8 mouse cellular contexts compared by ENCODE assay signal in genomic region chr7:101311061-101311460, GRCm38 (mm10). TPM values are rescaled to one million over a fixed set of nuclear protein-coding genes. Genes with fewer than 3 reads are reported as not detected.
A peak's percentile ranks its signal among the peaks of the same experiment; 100 is the strongest.
DNase-seq lines count a peak whose midpoint lies in the region; ATAC-seq and TF ChIP-seq lines count a peak whose summit lies in the region.

No protein-coding gene starts in this region.

- 25% methylated on average over 2 of the region's 2 CpGs for WGBS in kidney, adult 2 months
- WGBS in hindbrain, embryonic 16.5 days = 32% methylated on average over 2 of the region's 2 CpGs
- 37% methylated on average over 2 of the region's 2 CpGs for WGBS in midbrain, embryonic 12.5 days

- H3K36me3 ChIP-seq in kidney, adult 2 months (ENCODE audit: control insufficient read depth, insufficient read depth, low read length) = no peaks in the 10 kb centered on the region
- H3K36me3 ChIP-seq in hindbrain, embryonic 16.5 days (ENCODE audit: control insufficient read depth, insufficient read depth, low read length) = no peaks in the 10 kb centered on the region
- no peaks in the 10 kb centered on the region for H3K36me3 ChIP-seq in midbrain, embryonic 12.5 days

- peak overlapping the region; percentile 49 for H3K9ac ChIP-seq in hindbrain, embryonic 16.5 days (ENCODE audit: low read depth, low read length)
- H3K9ac ChIP-seq in midbrain, embryonic 12.5 days (replicated peaks) = peak overlapping the region; percentile 62; the same call in 1 of the 2 replicates

- no peak overlapping the region for H3K4me3 ChIP-seq in kidney, adult 2 months (ENCODE audit: insufficient read depth, low read depth, low read length)
- peak overlapping the region; percentile 54; the same call in 1 of the 2 replicates for H3K4me3 ChIP-seq in cortical plate, adult 2 months (ENCODE audit: insufficient read depth, low read length)
- H3K4me3 ChIP-seq in hindbrain, embryonic 16.5 days (ENCODE audit: low read length) = peak overlapping the region; percentile 60
- peak overlapping the region; percentile 59; the same call in 1 of the 2 replicates for H3K4me3 ChIP-seq in midbrain, embryonic 12.5 days

- no peak for ATAC-seq in hindbrain, embryonic 16.5 days
- ATAC-seq in midbrain, embryonic 12.5 days (ENCODE audit: low FRiP score, low read depth) = no peak

- no peak for TF ChIP-seq POLR2A in kidney, adult 2 months (IDR thresholded peaks at IDR 0.05; ENCODE audit: low read depth, low read length)
- TF ChIP-seq POLR2A in cortical plate, adult 2 months (IDR thresholded peaks at IDR 0.05; ENCODE audit: extremely low read depth, insufficient read depth, low read length) = no peak

- DNase-seq in kidney, adult 2 months = no peak
- no peak for DNase-seq in kidney, adult 9 months
- no peak for DNase-seq in layer of hippocampus, postnatal 36 days
- no peak for DNase-seq in cerebellum, postnatal 4 days (ENCODE audit: low spot score in 2 of 2)
- no peak for DNase-seq in yolk sac, embryonic 10.5 days (ENCODE audit: low spot score)

- H3K4me2 ChIP-seq in hindbrain, embryonic 16.5 days (ENCODE audit: low read length) = peak overlapping the region; percentile 55
- peak overlapping the region; percentile 56 for H3K4me2 ChIP-seq in midbrain, embryonic 12.5 days (replicated peaks)

- no peaks in the 10 kb centered on the region for H3K9me3 ChIP-seq in hindbrain, embryonic 16.5 days (ENCODE audit: control insufficient read depth, low read length)
- H3K9me3 ChIP-seq in midbrain, embryonic 12.5 days = no peaks in the 10 kb centered on the region

- H3K4me1 ChIP-seq in kidney, adult 2 months (ENCODE audit: control insufficient read depth, insufficient read depth, low read length) = peaks cover 20% of the 10 kb centered on the region; the same call in 1 of the 2 replicates
- peaks cover 9% of the 10 kb centered on the region for H3K4me1 ChIP-seq in cortical plate, adult 2 months (ENCODE audit: control insufficient read depth, insufficient read depth, low read length)
- peaks cover 4% of the 10 kb centered on the region for H3K4me1 ChIP-seq in hindbrain, embryonic 16.5 days (ENCODE audit: control insufficient read depth, insufficient read depth, low read depth, low read length)
- peaks cover 4% of the 10 kb centered on the region for H3K4me1 ChIP-seq in midbrain, embryonic 12.5 days

- TF ChIP-seq CTCF in kidney, adult 2 months (conservative IDR thresholded peaks at IDR 0.05; ENCODE audit: insufficient read depth, insufficient read length, low read depth, low read length) = no peak
- no peak for TF ChIP-seq CTCF in cortical plate, adult 2 months (IDR thresholded peaks at IDR 0.05; ENCODE audit: extremely low read depth, insufficient read depth, low read length)

- H3K27ac ChIP-seq in kidney, adult 2 months (ENCODE audit: insufficient read depth, low read depth, low read length) = 0 out of 2 replicates have a peak overlapping the region, but pooled peaks have one; percentile 26
- H3K27ac ChIP-seq in cortical plate, adult 2 months (ENCODE audit: insufficient read depth, low read length) = peak overlapping the region; percentile 7; the same call in 1 of the 2 replicates
- H3K27ac ChIP-seq in hindbrain, embryonic 16.5 days (ENCODE audit: low read depth, low read length) = peak overlapping the region; percentile 60; the same call in 1 of the 2 replicates
- H3K27ac ChIP-seq in midbrain, embryonic 12.5 days (replicated peaks) = 0 out of 2 replicates have a peak overlapping the region, but pooled peaks have one; percentile 7

- no peaks in the 10 kb centered on the region for H3K27me3 ChIP-seq in kidney, adult 2 months (replicated peaks; ENCODE audit: control insufficient read depth, insufficient read depth, low read length)
- no peaks in the 10 kb centered on the region for H3K27me3 ChIP-seq in hindbrain, embryonic 16.5 days (replicated peaks; ENCODE audit: control insufficient read depth, insufficient read depth, low read length)
- peaks cover 11% of the 10 kb centered on the region; the same call in 1 of the 2 replicates for H3K27me3 ChIP-seq in midbrain, embryonic 12.5 days

RNA-seq across cellular contexts. Expression of gene Stard10, which starts 5.8 kb away (rescaled TPM):
- 467 and 503 TPM in 2 replicates for polyA plus RNA-seq in kidney, adult 2 months (2012; rRNA removed)
- polyA plus RNA-seq in cortical plate, adult 2 months (2012; rRNA removed) = 94.2 and 95.5 TPM in 2 replicates
- polyA plus RNA-seq in hindbrain, embryonic 16.5 days (2015; fragmentation: Nextera tagmentation; extraction: Ambion mirVana) = 11.9 and 13.8 TPM in 2 replicates
- 5.2 and 6.4 TPM in 2 replicates for polyA plus RNA-seq in midbrain, embryonic 12.5 days (2016; fragmentation: Nextera tagmentation; extraction: Ambion mirVana)
- total RNA-seq in layer of hippocampus, postnatal 36 days (2021) = 10 to 100 TPM; 22.7 to 23.3 TPM

RNA-seq across cellular contexts. Expression of gene Atg16l2, which starts 9.0 kb away (rescaled TPM):
- 12.3 and 19.4 TPM in 2 replicates for polyA plus RNA-seq in kidney, adult 2 months (2012; rRNA removed)
- polyA plus RNA-seq in cortical plate, adult 2 months (2012; rRNA removed) = 65.1 and 74.5 TPM in 2 replicates
- polyA plus RNA-seq in hindbrain, embryonic 16.5 days (2015; fragmentation: Nextera tagmentation; extraction: Ambion mirVana) = 33.5 and 34.0 TPM in 2 replicates
- 18.5 and 19.3 TPM in 2 replicates for polyA plus RNA-seq in midbrain, embryonic 12.5 days (2016; fragmentation: Nextera tagmentation; extraction: Ambion mirVana)
- 10 to 100 TPM; 42.1 to 42.7 TPM for total RNA-seq in layer of hippocampus, postnatal 36 days (2021)

RNA-seq across cellular contexts. Expression of gene Arap1, which starts 36.8 kb away (rescaled TPM):
- polyA plus RNA-seq in kidney, adult 2 months (2012; rRNA removed) = 68.7 and 69.7 TPM in 2 replicates
- 16.3 and 19.1 TPM in 2 replicates for polyA plus RNA-seq in cortical plate, adult 2 months (2012; rRNA removed)
- 12.8 and 13.8 TPM in 2 replicates for polyA plus RNA-seq in hindbrain, embryonic 16.5 days (2015; fragmentation: Nextera tagmentation; extraction: Ambion mirVana)
- polyA plus RNA-seq in midbrain, embryonic 12.5 days (2016; fragmentation: Nextera tagmentation; extraction: Ambion mirVana) = 13.3 and 15.0 TPM in 2 replicates
- total RNA-seq in layer of hippocampus, postnatal 36 days (2021) = 10 to 100 TPM; 20.1 to 20.8 TPM

Comparison
In these comparisons a context has a peak if more than half of its experiments do, and no peak if none do; other contexts are left out.
1. H3K27ac ChIP-seq: peak in every context shown above with its lines; median percentile 60 in hindbrain, embryonic 16.5 days; 26 in kidney, adult 2 months; 7 in cortical plate, adult 2 months; 7 in midbrain, embryonic 12.5 days.